In genomic region chr7:101905561-101906286, GRCm38 (mm10) we compare ENCODE assay signal across 8 mouse cellular contexts. TPM values are rescaled to one million over a fixed set of nuclear protein-coding genes. Genes with fewer than 3 reads are reported as not detected.
DNase-seq lines count a peak whose midpoint lies in the region; ATAC-seq and TF ChIP-seq lines count a peak whose summit lies in the region.

Lamtor1 (plus strand) TSS chr7:101905904.

- peak; percentile 100 for DNase-seq in ZHBTc4 (ENCODE audit: low read depth, low spot score)
- peak; percentile 100 for DNase-seq in gastrocnemius, adult 2 months
- peak; percentile 100 for DNase-seq in hindbrain, postnatal 0 days (ENCODE audit: low spot score)
- DNase-seq in left cerebral cortex, adult 2 months (ENCODE audit: extremely low spot score in 1 of 2, low spot score in 2 of 2), result peak; percentile 99 to 100
- peak; percentile 100 for DNase-seq in right cerebral cortex, adult 2 months (ENCODE audit: low spot score in 2 of 2)
- peak; percentile 100 for DNase-seq in urinary bladder, postnatal 14 days (ENCODE audit: low spot score)

- peak; percentile 15; the same call in 1 of the 2 replicates for TF ChIP-seq CTCF in gastrocnemius, adult 2 months (IDR thresholded peaks at IDR 0.05)
- peak; percentile 21; the same call in 1 of the 2 replicates for TF ChIP-seq CTCF in hindbrain, postnatal 0 days (IDR thresholded peaks at IDR 0.05; ENCODE audit: low read depth)
- TF ChIP-seq CTCF in left cerebral cortex, adult 2 months (IDR thresholded peaks at IDR 0.05), result peak; percentile 6

- peak; percentile 88 for ATAC-seq in common myeloid progenitor, adult 5-6 weeks (replicated peaks; ENCODE audit: low read depth, poor library complexity, severe bottlenecking)
- ATAC-seq in hindbrain, postnatal 0 days, result peak; percentile 99
- peak; percentile 88 for ATAC-seq in megakaryocyte, adult 5-6 weeks (ENCODE audit: poor library complexity, severe bottlenecking)

- no peaks in the 10 kb centered on the region for H3K9me3 ChIP-seq in hindbrain, postnatal 0 days (ENCODE audit: low read length)

- WGBS in hindbrain, postnatal 0 days, result under 1% methylated on average over 59 of the region's 61 CpGs

- no peaks in the 10 kb centered on the region for H3K27me3 ChIP-seq in hindbrain, postnatal 0 days (ENCODE audit: insufficient read depth, low read length)

- H3K9ac ChIP-seq in hindbrain, postnatal 0 days (replicated peaks; ENCODE audit: low read length), result peak within 1 kb of the TSS; percentile 76

- intact Hi-C loops in gastrocnemius, adult 2 months (cut with DNase I), result loop anchor here (1.0 kb wide), 1 partner anchor 9 kb away; no protein-coding TSS in a partner anchor
- intact Hi-C loops in left cerebral cortex, adult 2 months (cut with DNase I), result loop anchor here (2.0 to 5.0 kb wide), 2 partner anchors 27 to 243 kb away; partner anchors contain the start of genes Clpb and Lrrc51

- peak within 1 kb of the TSS; percentile 66 for H3K4me2 ChIP-seq in hindbrain, postnatal 0 days (ENCODE audit: low read depth, low read length)

- H3K36me3 ChIP-seq in hindbrain, postnatal 0 days (ENCODE audit: insufficient read depth, low read length), result peaks cover 10% of the 10 kb centered on the region

- H3K4me1 ChIP-seq in hindbrain, postnatal 0 days (ENCODE audit: insufficient read depth, low read length), result no peaks in the 10 kb centered on the region; the same call in 1 of the 2 replicates

- peak within 1 kb of the TSS; percentile 79 for H3K4me3 ChIP-seq in gastrocnemius, adult 2 months
- peak within 1 kb of the TSS; percentile 78 for H3K4me3 ChIP-seq in hindbrain, postnatal 0 days (ENCODE audit: low read length)
- peak within 1 kb of the TSS; percentile 91 for H3K4me3 ChIP-seq in left cerebral cortex, adult 2 months

- peak within 1 kb of the TSS; percentile 100 for H3K27ac ChIP-seq in gastrocnemius, adult 2 months
- H3K27ac ChIP-seq in hindbrain, postnatal 0 days, result peak within 1 kb of the TSS; percentile 93
- H3K27ac ChIP-seq in left cerebral cortex, adult 2 months, result peak within 1 kb of the TSS; percentile 99

RNA-seq across cellular contexts. Expression of gene Lamtor1, which starts in this region (rescaled TPM):
- total RNA-seq in common myeloid progenitor, adult 5-6 weeks (2017), result 66.9 and 67.0 TPM in 2 replicates
- total RNA-seq in gastrocnemius, adult 2 months (2021), result 100 to 1,000 TPM in 1 of 2 experiments, 10 to 100 TPM in 1; 93.2 to 107 TPM
- total RNA-seq in hindbrain, postnatal 0 days (2014; rRNA removed), result 130 and 156 TPM in 2 replicates
- 167 and 181 TPM in 2 replicates for polyA plus RNA-seq in hindbrain, postnatal 0 days (2015; fragmentation: Nextera tagmentation; extraction: Ambion mirVana)
- 10 to 100 TPM; 87.9 to 90.9 TPM for total RNA-seq in left cerebral cortex, adult 2 months (2021)
- 137 and 160 TPM in 2 replicates for total RNA-seq in megakaryocyte, adult 5-6 weeks (2015)
- 127 and 128 TPM in 2 replicates for total RNA-seq in megakaryocyte, adult 5-6 weeks (2017)

Comparison
In these comparisons a context has a peak if more than half of its experiments do, and no peak if none do; other contexts are left out.
1. Peak in every context shown above with its lines: DNase-seq, ATAC-seq, H3K4me3 ChIP-seq and H3K27ac ChIP-seq.